Mouse (Mus musculus) olfactory bulb, adult 2 months (tissue): ENCODE measurements around the gene Stx2.

Source experiments
- CTCF ChIP-seq: fragments of 200-500 bp; IDR thresholded peaks from 2 replicates; pipeline ENCODE4 v1.5.1; 2012; ENCODE audit warnings: low read depth, mild to moderate bottlenecking, low read length, moderate library complexity; ENCODE audit not compliant: insufficient read depth
- POLR2A ChIP-seq: fragments of 200-500 bp; IDR thresholded peaks from 2 replicates; pipeline ENCODE4 v1.6.1; 2012; ENCODE audit warnings: mild to moderate bottlenecking, low read depth, low read length, moderate library complexity; ENCODE audit not compliant: insufficient read depth

DNA sequence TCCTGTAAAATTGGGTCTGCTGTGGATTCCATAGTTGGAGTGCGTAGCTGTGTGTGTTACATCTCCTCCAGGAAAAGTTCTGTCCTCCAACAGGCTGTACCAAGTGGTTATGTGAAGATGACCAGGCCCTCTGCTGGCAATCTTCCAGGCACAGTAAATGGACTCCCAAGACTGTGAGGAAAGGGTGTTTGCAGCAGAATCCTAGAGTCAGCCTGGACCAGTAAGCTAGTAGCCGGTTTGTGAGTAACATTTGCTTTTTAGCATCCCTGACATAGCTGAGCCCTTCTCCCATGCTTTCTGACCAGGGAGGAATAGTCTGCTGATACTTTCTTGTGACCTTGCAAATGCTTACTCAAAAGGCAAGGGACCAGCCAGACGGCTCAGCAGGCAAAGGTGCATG lies 17.8 kb upstream of the Stx2 start:
- TF ChIP-seq CTCF: no peak
- TF ChIP-seq POLR2A: no peak
